Mouse (Mus musculus): ENCODE results near the gene Fh1.

The Fh1 gene

DNA sequence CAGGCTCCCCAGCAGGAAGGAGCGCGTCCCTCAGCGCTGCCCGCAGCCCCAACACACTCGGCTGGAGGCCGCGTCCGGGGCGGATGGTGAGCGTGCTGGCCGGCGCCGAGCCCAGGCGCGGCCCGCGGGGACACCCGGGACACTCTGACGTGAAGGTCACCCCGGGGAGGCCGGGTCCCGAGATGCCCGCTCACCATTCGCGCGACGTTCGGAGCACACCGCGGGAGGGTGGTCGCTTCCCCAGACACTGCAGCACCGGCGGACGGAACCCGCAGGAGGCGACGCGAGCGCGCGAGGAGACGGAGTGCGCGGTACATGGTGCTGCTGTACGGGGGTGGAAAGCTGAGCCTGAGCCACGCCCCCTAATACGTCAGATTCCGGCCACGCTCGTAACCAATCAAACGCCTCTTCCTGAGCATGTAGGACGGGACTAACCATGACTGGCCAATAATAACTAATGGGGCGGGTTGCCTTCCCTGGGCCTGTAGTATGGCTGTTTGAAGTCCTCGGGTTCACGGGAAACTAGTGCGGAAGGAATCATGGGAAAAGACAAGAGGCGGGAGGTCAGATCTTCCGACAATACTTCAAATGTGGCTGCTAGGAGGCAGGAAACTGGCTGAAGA lies at the start of gene Fh1:
Fh1 (minus strand) TSS at position 379 of the 623 bp plus-strand sequence.
- DNase-seq, result peak; percentile 97

DNA sequence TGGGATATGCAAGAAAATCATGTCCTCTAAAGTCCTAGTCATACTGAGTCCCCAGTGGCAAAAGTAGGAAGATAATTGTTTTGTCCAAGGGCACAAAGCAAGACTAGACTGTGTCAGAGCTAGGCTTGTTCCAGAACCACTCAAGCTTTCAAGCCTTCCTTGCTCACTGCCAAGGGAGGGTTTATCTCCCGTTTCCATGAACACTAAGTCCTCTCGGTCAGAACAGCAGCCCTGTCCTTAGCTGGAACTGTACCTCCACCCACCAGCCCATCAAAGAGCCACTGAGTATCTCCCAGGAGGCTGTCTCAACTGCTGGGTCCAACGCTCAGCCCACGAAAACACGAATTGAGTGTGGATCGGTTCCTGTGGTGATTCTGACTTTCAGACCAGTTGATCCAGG lies 49.7 kb upstream of the Fh1 start:
- DNase-seq, result no peak

DNA sequence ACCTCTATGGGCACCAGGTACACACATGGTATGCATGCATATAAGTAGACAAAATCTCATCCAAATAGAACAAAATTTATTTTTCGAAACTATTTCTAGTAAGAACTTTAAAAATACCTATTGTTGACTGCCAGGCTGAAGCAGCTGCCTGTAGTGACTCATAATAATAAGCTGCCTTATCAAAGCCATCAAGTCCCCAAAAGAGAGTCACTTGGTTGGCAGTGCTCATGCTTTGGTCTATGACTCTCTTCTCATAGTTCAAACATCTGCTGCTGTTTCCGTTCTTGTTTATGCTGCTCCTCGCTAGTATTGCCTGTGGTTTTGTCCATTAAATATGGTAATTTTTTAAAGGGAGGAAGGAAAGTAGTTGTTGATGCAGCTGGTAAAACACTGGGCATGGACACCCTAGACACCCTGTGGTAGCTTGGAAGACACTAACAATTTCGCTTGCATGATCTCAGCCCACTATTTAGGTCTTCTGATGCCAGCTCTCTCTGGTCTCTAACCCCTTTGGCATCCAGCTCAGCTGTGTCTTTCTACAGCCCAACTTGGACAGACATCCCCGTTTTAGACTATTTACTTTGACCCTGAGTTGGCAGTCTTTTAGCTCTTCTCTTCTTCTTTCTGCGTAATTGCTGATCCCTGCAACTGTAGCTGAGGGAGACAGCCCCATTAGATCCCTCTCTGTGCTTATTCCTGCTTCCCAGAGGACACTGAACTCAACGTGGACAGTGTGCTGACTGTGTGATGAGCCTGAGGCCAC lies 48.3 kb upstream of the Fh1 start:
- no peak for DNase-seq

DNA sequence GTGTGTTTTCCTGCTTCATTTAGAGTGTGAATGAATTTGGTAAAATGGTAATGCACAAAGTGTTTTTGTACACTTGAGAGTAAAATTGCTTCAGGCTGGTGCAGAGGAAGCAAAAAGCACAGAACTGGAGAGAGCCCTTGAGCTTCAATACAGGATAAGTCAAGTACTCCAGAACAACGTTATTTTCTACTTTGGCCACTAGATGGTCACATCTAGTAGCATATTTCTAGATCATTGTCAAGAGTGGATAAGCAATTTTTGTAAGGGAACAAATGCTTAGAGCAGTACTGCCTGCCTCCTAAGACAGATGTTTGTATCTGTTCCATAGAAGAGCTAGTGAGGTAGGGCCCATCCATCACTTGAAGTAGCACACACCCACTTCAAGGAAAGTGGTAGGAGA lies 46.2 kb upstream of the Fh1 start:
- DNase-seq, result no peak

DNA sequence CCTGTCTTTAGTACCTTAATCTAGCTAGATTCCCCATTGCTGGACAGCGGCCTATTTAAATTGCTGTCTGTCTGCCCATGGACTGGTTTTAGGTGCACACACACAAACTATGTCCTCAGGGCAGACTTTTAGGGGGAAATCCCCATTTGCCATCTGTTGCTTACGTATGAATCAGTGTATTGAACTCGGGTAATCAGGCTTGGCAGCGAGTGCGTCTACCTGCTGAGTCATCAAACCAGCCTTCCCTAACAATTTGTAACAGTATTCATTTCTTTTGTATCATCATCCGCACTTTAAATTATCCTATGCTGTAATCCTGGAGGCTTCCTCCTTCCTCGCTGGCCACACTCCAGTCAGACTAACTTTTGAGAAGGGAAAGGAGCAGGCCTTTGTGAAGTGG lies 44.6 kb upstream of the Fh1 start:
- DNase-seq, result no peak

DNA sequence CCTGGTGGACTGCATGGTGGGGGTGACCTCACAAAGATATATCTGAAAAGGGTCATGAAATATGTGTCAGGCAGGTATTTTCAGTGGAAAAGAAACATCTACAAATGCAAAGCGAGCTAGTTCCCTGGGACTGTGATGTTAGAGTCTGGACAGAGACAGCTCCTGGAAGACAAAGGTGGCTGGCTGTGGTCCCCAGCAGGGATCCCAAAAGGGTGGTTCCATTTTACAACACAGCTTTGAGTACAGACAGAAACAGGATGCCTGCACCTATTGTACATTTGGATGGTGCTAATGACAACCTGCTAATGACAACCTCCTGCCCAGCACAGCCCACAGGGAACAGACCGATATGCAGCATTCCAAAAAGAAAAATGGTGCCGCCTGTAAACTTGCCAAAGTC lies 44.0 kb upstream of the Fh1 start:
- DNase-seq, result no peak

DNA sequence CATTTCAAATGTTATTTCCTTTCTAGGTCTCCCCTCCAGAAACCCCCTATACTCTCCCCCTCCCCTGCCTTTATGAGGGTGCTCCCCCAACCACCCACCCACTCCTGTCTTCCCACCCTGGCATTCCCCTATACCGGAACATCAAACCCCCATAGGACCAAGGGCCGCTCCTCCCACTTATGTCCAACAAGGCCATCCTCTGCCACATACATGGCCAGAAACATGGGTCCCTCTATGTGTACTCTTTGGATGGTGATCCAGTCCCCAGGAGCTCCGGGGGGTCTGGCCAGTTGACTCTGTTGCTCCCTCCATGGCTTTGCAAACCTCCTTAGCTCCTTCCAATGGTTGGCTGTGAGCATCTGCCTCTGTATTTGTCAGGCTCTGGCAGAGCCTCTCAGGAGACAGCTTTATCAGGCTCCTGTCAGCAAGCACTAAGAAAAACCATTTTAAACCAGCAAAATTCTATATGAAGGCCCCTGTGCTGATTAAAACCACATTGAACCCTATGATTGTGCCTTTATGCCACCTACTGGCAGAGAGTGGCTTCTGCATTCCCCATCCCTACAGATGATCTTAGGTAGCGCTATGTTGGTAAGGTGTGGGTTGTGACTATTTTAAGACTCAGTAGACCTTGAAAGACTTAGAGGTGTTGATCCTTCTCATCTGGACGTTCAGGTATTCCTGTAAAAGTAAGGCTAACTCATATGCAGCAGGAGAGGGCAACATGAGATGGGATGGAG lies 43.4 kb upstream of the Fh1 start:
- no peak for DNase-seq

DNA sequence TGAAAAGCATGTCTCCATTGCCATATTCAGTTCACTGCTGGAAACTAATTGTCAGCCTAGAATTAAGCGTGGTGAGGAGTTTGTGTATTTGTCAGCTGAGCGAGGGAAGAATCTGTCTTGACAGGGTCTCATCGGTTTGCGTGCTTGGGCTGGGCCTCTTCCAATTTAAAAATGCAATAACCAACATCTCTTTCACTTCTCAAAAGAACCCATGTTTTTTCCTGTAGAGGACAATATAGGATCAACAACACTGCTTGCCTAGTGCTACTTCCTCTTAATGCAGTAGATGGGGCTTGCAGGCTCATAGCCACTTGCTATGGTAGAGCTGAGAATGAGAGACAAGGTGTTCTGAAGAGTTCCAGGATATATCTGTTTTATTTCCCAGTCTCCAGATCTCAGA lies 34.5 kb upstream of the Fh1 start:
- no peak for DNase-seq

DNA sequence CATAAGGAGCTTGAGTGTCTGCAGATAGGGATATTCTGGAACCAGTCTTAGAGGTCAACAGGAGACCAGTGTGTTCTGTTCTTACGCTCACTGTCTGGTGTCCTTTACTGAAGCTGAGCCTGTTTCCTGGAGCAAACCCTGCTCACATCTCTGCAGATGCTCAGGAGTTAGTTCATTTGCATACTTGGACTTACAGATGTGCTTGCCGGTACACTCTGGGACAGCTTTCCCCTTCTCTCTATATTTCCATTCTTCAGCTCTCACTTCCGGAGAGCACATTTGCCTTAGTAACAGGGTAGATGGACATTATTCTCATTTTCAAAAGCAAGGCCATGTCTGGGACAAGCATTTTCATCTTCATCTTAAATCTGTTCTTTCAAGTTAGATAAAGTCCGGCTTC lies 23.2 kb upstream of the Fh1 start:
- no peak for DNase-seq

DNA sequence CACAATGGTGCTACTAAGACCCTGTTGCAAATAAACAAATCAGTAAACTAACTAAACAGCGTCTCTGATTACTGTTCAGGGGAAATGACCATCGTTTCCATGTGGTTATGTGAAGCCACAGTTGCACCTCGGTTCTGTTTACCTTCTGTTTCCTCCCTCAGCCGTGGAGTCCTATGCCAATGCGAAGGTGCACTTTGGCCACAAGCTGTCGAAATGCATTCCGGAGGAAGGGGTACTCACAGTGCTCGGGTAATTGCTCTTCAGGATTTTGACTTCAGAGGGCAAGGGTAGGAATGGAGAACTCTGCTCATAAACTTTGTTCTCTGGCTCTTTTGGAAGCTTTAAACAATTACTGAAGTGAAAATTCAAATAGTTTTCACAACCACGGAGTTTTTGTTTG lies 21.5 kb upstream of the Fh1 start:
- no peak for DNase-seq

DNA sequence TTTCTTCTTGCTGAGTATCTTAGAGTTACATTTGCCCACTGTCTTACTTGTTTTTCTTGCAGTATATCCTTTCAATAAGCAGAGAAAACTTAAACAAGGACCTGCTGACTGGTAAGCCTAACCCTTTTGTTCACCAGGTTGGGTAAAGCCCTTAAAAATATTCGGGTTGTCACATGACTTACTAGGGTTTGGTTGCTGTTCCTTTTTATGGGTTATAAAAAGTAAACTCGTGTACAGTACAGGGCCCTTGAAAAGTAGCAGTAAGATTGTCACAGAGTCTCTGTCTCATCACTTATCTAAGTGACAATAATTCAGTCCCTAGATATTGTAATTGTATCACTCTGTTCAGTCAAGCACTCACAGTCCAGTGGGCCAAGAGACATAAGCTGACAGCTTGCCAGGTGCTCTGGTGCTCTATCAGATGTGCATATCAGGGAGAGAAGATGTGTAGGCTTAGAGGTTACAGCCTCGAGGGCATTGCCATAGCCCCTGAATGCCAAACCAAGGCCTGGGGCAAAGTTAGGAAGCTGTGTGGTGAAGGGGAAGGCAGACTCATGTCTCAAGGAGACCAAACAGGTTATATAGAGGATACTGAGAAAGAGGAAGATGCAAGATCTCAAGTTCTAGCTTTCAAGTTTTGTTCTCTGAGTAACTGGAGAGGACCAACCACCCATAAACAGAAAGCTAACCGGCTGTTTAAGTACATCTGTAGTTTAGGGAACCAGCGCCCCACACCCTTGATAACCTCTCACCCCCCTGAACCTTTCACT lies 18.2 kb upstream of the Fh1 start:
- DNase-seq, result no peak

DNA sequence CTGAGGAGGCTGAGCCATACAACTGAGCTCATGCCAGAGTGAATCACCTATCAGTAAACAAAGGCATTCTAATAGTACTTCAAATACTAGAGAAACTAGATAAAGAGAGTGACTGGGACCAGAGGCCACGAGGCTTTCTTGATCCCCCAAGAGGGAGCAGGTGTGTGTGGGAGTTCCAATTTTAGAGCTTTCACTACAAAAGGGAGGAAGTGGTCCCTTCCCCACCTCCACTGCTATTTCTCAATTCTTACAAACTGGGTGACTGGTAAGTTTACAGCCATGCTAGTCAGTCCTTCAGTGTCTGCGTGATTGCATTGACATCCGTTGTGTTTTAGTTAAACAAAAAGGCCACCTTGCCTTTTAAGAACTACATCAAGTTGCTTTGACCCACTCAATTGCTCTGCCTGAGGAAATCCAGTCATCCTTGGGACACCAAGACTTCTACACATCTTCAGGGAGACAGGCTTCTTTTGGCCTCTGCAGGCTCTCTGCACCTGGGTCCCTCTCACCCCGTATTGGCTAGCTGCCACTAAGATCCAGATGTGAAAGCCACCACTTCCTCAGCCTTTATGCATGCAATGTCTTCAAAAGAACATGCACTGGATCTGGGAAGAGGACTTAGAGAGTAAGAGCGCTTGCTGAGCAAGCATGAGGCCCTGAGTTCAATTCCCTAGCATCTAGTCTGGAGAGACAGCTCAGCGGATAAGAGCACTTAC lies 15.2 kb upstream of the Fh1 start:
- DNase-seq, result no peak

DNA sequence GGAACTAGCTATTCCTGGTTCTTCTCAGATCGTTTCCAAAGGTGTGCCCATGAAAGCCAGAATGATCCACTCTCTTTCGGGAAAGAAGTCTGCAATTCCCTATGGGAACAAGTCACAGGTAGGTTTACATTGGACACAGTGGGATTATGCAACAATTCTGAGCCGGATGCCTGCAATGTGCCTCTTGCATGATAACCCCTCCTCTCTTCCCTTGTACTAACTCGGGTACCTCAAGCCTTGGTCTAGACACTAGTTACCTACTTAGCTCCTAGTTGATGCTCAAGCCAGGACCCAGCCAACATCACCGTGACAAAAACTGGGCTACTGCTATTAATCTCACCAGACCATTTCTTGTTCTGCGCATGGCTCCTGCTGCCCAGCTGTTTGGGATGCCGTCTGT lies 13.6 kb upstream of the Fh1 start:
- DNase-seq, result no peak

DNA sequence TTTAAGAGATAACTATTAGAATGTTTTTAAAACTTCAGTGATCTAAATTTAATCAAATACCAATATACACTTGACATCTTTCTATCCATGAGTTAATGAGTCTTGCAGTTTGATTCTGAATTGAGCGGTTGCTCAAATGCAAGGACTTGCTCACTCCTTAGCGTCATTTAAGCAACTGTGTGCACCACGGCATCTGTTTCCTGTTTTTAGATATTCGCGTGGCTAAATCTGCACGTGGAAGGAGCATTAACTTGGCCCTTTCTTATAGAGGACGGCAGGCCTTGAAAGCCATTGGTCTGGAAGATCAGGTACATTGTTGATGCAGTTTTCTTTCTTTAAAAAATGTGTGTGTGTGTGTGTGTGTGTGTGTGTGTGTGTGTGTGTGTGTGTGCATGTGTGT lies 12.2 kb upstream of the Fh1 start:
- no peak for DNase-seq

DNA sequence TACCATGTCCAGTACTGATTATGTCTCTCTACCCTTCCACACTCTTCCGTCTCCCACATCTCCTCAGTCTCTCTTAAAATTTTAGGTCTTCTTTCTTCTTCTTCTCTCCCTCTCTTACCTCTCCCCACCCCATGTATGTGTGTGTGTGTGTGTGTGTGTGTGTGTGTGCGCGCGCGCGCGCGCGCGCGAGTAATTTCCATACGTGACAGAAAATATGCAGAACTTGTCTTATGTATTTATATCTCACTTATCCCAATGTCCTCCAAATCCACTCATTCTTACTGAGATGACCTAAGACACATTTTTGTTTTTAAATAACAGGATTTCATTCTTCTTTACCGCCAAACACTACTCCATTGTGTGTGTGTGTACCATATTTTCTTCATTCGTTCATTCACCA lies 7.0 kb upstream of the Fh1 start:
- DNase-seq, result no peak

DNA sequence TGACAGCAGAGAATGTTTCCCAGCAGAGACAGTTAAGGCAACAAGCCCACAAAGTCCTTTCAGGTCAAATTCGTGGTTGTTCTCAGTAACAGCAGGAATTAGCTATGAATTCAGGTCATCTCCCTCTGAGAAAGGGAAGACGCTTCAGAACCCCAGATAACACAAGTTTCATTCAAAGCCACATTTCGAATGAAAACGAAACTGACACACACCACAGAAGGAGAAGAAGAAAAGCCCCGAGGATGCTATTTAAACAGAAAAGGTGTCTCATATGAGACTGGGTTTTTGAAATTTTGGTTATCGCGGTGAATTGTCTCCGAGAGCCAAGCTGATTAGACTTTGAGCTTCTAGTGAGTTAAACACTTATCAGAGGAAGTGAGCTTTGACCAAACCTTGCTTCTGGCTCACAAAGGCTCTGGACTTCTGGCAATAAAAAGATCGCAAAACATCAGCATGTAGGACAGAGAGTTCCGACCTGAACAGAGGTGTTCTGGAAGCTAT lies 6.3 kb upstream of the Fh1 start:
- DNase-seq, result no peak

DNA sequence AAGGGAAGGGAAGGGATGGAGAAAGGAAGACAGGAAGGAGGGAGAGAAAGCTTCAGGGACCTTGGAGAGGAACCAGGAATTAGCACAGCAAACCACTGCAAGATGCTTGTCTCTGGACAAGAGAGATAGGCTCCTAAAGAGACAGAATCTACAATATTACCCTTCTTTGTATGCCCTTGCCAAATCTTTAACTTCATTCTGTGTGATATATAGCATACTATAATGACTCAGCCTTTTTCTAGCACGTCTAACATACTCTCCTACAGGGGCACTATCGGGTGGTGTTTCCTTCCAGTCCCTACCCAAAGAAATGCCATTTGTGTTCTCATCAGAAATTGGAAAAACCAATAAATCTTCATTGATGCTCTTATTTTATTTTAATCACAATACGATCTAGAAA lies 5.6 kb upstream of the Fh1 start:
- DNase-seq, result no peak

DNA sequence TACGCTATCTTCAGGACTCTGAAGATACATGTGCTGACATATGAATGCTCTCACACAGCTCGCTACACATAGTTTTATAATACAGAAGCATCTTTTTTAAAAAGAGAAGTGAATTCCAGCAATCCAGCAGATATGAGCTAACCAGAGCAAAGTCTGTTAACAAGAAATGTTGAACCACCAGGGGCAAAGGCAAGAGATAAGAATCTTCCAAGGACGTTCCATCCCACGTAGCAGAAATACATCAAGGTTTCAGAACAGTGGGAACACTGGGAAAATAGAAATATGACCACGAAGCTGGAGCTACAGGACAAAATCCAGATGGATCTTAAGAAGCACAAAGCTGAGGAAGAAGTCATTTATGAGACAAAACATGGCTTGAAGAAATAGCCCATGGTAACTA lies 4.9 kb upstream of the Fh1 start:
- DNase-seq, result no peak

DNA sequence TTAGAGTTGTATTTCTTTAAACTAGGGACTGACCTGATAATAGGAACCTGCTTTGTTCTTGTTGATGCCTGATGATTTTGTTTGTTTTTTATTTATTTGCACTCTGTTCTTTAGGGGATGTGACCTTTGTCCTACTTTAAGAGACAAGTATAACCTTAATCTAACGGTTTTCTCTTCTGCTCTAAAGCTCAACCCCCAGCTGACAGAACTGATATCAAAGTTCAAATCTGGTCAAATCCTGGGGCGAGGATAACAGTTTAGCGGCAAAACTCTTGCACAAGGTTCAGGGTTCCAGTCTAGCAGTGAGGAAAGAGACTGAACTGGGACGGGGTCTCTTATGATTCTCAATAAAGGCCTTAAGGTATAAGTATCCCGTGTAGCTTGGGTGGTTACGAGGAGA lies 3.8 kb upstream of the Fh1 start:
- DNase-seq, result no peak

DNA sequence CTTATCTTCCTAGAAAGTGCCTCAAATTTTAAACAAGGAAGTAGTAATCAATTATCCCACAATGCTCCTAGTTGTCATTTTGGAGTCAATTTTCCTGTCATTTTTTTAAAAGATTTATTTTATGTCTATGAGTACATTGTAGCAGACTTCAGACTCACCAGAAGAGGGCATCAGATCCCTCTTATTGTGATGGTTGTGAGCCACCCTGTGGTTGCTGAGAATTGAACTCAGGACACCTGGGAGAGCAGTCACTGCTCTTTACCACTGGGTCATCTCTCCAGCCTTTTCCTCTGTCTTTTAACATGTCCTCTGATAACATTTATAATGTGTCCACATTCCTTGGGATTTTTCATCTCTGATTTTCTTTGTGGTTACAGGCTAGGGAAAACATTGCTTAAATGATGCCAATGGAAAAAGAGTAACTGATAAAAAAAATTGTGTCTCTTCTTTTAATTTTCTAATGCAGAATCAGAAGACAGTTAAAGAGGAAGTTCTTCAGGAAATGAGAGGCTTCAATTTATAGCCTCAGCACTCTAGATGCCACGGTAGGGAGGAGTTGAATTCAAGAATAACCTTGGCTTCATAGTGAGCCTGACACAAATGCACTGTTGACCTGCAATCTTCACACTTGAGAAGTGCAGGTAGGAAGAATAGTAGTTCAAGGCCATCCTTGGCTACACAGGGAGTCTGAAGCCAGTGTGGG lies 706 bp upstream of the Fh1 start:
- DNase-seq, result peak; percentile 38

DNA sequence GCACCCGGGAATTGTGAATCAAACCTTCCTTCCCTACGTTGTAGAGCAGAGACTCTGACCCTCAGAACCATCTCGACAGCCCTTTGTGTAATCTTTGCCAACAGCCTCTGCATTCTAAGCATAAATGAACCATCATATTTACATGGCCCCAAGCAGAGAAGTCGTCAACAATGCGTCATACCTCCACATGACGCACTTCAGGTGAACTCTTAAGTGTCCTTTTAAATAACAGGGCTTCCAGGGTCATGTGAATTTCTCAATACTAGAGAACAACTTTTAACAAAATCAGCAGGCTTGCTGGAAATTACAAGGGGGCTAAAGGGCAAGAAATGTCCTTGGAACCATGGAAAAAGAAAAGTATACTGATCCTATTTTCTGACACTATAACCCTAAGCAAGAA lies 1.8 kb downstream of the Fh1 start:
- DNase-seq, result no peak

DNA sequence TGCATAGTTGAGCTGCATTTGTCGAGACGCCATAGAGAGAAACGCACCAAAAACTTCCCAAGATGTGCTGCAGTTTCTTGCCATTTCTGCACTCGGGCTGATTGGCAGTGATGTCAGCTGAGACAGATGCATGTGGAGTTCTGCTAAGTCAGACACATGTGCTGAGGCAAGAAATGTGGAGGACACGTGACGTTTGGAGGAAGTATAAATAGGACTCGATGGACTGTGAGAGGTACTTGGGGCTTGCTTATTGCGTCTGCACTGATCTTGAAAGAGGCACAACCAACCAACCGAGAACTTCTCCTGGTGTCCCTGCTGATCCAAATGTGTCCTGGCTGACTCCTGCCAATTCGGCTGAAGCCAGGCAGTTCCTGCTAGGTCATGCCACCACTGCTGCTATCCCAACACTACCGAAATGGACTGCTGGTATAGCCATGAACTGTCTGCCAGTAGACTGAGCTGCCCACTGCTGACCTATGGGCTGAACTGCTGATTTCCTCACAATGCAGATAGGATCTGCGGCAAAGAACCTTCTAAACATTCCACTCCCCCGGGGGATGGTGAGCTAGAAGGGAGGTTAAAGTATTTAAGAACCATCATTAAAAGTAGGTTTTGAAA lies 5.5 kb downstream of the Fh1 start, which contains the start of gene Kmo:
Kmo (plus strand) TSS at position 568 of the 618 bp plus-strand sequence.
- DNase-seq, result no peak
